21 mouse cellular contexts compared by ENCODE assay signal in the genomic region with DNA sequence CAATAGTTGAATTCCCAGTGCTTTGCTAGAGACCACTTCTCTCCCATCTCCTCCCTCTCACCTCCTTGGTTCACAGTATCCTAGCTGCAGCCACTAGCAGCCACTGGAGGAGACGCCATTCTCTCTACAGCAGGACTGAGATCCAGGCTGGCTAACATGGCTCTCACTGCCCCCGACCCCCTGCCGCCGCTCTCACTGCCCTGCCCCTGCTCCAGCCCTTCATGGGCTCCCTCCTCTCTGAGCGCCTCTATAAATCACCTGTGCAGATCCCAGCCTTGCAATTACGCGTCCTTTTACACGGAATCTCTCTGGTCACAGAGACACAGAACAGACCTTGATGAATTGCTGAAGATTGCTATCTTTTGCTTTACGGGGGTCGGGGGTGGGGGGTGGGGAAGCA. TPM values are rescaled to one million over a fixed set of nuclear protein-coding genes. Genes with fewer than 3 reads are reported as not detected.
DNase-seq lines count a peak whose midpoint lies in the region; ATAC-seq lines count a peak whose summit lies in the region.
"Had no signal": no experiment of that assay in that cellular context is flagged by ENCODE, and none has a peak within 500 bp of the region (broad histone marks: within the 10 kb centered on the region; RNA-seq: fewer than 3 reads in every experiment).

No protein-coding gene starts in this region.

- no peak for ATAC-seq in midbrain, embryonic 11.5 days (ENCODE audit: low FRiP score)
- ATAC-seq in hindbrain, embryonic 15.5 days (ENCODE audit: low FRiP score, low read depth): 0 out of 2 replicates have a peak, but pooled peaks have one; percentile 12
- no peak for ATAC-seq in midbrain, embryonic 16.5 days
- ATAC-seq in neural tube, embryonic 15.5 days (ENCODE audit: low FRiP score): peak; percentile 53; the same call in 1 of the 2 replicates
- ATAC-seq: lung, postnatal 0 days had no signal

- H3K9me3 ChIP-seq in midbrain, embryonic 10.5 days (replicated peaks): no peaks in the 10 kb centered on the region
- no peaks in the 10 kb centered on the region for H3K9me3 ChIP-seq in midbrain, embryonic 11.5 days (ENCODE audit: control insufficient read depth, low read length)
- H3K9me3 ChIP-seq in hindbrain, embryonic 15.5 days: no peaks in the 10 kb centered on the region
- H3K9me3 ChIP-seq in midbrain, embryonic 16.5 days (replicated peaks; ENCODE audit: control insufficient read depth, low read length, poor library complexity, severe bottlenecking): no peaks in the 10 kb centered on the region
- H3K9me3 ChIP-seq in neural tube, embryonic 15.5 days (replicated peaks): no peaks in the 10 kb centered on the region
- H3K9me3 ChIP-seq: embryonic facial prominence, embryonic 13.5 days had no signal

- no peak for DNase-seq in midbrain, embryonic 10.5 days (ENCODE audit: low spot score)
- DNase-seq in midbrain, embryonic 11.5 days (ENCODE audit: low spot score, missing footprints): no peak
- no peak for DNase-seq in cerebellum, postnatal 4 days (ENCODE audit: low spot score in 2 of 2)
- DNase-seq in thymus, postnatal 0 days (ENCODE audit: low spot score): no peak
- no peak for DNase-seq in thymus, postnatal 10 days (ENCODE audit: low spot score in 2 of 2)
- DNase-seq: adrenal gland, adult 2 months; cerebellum, adult 2 months; cerebellum, postnatal 36 days; gastrocnemius, postnatal 25 days; heart, adult 2 months; heart, postnatal 10 days; kidney, adult 2 months; kidney, postnatal 25 days; left cerebral cortex, postnatal 4 days; liver; spleen, adult 18-20 months had no signal

- H3K27me3 ChIP-seq in midbrain, embryonic 10.5 days (ENCODE audit: low read depth, poor library complexity, severe bottlenecking): peaks cover 60% of the 10 kb centered on the region
- peaks cover 3% of the 10 kb centered on the region; the same call in 1 of the 2 replicates for H3K27me3 ChIP-seq in midbrain, embryonic 11.5 days (ENCODE audit: control insufficient read depth, insufficient read depth, low read length)
- H3K27me3 ChIP-seq in hindbrain, embryonic 15.5 days: no peaks in the 10 kb centered on the region
- no peaks in the 10 kb centered on the region for H3K27me3 ChIP-seq in midbrain, embryonic 16.5 days (ENCODE audit: control insufficient read depth, insufficient read depth, low read depth, low read length)
- H3K27me3 ChIP-seq in neural tube, embryonic 15.5 days (replicated peaks): no peaks in the 10 kb centered on the region

- 0 out of 2 replicates have a peak overlapping the region, but pooled peaks have one; percentile 38 for H3K27ac ChIP-seq in midbrain, embryonic 10.5 days (replicated peaks)
- no peak overlapping the region for H3K27ac ChIP-seq in midbrain, embryonic 11.5 days (ENCODE audit: low read depth, low read length)
- H3K27ac ChIP-seq in hindbrain, embryonic 15.5 days (replicated peaks): 0 out of 2 replicates have a peak overlapping the region, but pooled peaks have one; percentile 30
- H3K27ac ChIP-seq in midbrain, embryonic 16.5 days (ENCODE audit: low read length): peak overlapping the region; percentile 15; the same call in 1 of the 2 replicates
- peak overlapping the region; percentile 64 for H3K27ac ChIP-seq in neural tube, embryonic 15.5 days (replicated peaks)
- H3K27ac ChIP-seq: embryonic facial prominence, embryonic 13.5 days; heart, adult 2 months had no signal

- H3K4me2 ChIP-seq in midbrain, embryonic 11.5 days: no peak overlapping the region
- H3K4me2 ChIP-seq in hindbrain, embryonic 15.5 days: no peak overlapping the region
- no peak overlapping the region for H3K4me2 ChIP-seq in midbrain, embryonic 16.5 days (ENCODE audit: low read length)
- H3K4me2 ChIP-seq in neural tube, embryonic 15.5 days: no peak overlapping the region
- H3K4me2 ChIP-seq: embryonic facial prominence, embryonic 13.5 days had no signal

- no peak overlapping the region for H3K9ac ChIP-seq in midbrain, embryonic 11.5 days (ENCODE audit: low read length)
- H3K9ac ChIP-seq in hindbrain, embryonic 15.5 days: no peak overlapping the region
- no peak overlapping the region for H3K9ac ChIP-seq in midbrain, embryonic 16.5 days (ENCODE audit: low read depth, low read length)
- H3K9ac ChIP-seq in neural tube, embryonic 15.5 days (replicated peaks): no peak overlapping the region
- H3K9ac ChIP-seq: embryonic facial prominence, embryonic 13.5 days had no signal

- 41% methylated on average over 10 of the region's 10 CpGs for WGBS in midbrain, embryonic 10.5 days
- 36% methylated on average over 10 of the region's 10 CpGs for WGBS in midbrain, embryonic 11.5 days
- WGBS in hindbrain, embryonic 15.5 days: 19% methylated on average over 10 of the region's 10 CpGs
- WGBS in midbrain, embryonic 16.5 days: 26% methylated on average over 10 of the region's 10 CpGs
- WGBS in neural tube, embryonic 15.5 days: 7% methylated on average over 10 of the region's 10 CpGs

- peaks cover 26% of the 10 kb centered on the region; the same call in 1 of the 2 replicates for H3K36me3 ChIP-seq in midbrain, embryonic 10.5 days
- no peaks in the 10 kb centered on the region for H3K36me3 ChIP-seq in midbrain, embryonic 11.5 days (ENCODE audit: control insufficient read depth, insufficient read depth, low read length)
- peaks cover 6% of the 10 kb centered on the region for H3K36me3 ChIP-seq in hindbrain, embryonic 15.5 days
- H3K36me3 ChIP-seq in midbrain, embryonic 16.5 days (ENCODE audit: control insufficient read depth, insufficient read depth, low read length): peaks cover 17% of the 10 kb centered on the region
- H3K36me3 ChIP-seq in neural tube, embryonic 15.5 days: peaks cover 33% of the 10 kb centered on the region
- H3K36me3 ChIP-seq: embryonic facial prominence, embryonic 13.5 days had no signal

- H3K4me1 ChIP-seq in midbrain, embryonic 10.5 days: peaks cover 52% of the 10 kb centered on the region
- peaks cover 18% of the 10 kb centered on the region for H3K4me1 ChIP-seq in midbrain, embryonic 11.5 days (ENCODE audit: control insufficient read depth, insufficient read depth, low read length)
- peaks cover 26% of the 10 kb centered on the region for H3K4me1 ChIP-seq in hindbrain, embryonic 15.5 days (replicated peaks)
- peaks cover 21% of the 10 kb centered on the region for H3K4me1 ChIP-seq in midbrain, embryonic 16.5 days (ENCODE audit: control insufficient read depth, insufficient read depth, low read length)
- peaks cover 45% of the 10 kb centered on the region for H3K4me1 ChIP-seq in neural tube, embryonic 15.5 days

- H3K4me3 ChIP-seq in midbrain, embryonic 10.5 days: no peak overlapping the region
- no peak overlapping the region for H3K4me3 ChIP-seq in midbrain, embryonic 11.5 days (ENCODE audit: low read depth, low read length)
- H3K4me3 ChIP-seq in hindbrain, embryonic 15.5 days: no peak overlapping the region
- no peak overlapping the region for H3K4me3 ChIP-seq in midbrain, embryonic 16.5 days (ENCODE audit: low read depth, low read length)
- no peak overlapping the region for H3K4me3 ChIP-seq in neural tube, embryonic 15.5 days (replicated peaks)
- H3K4me3 ChIP-seq: embryonic facial prominence, embryonic 13.5 days; heart, adult 2 months had no signal

RNA-seq across cellular contexts. Expression of gene Serpinh1, which starts 28.2 kb away (rescaled TPM):
- 789 and 882 TPM in 2 replicates for polyA plus RNA-seq in midbrain, embryonic 10.5 days (2016; fragmentation: Nextera tagmentation; extraction: Ambion mirVana)
- polyA plus RNA-seq in midbrain, embryonic 11.5 days (2014; fragmentation: Nextera tagmentation; extraction: Ambion mirVana): 202 and 210 TPM in 2 replicates
- polyA plus RNA-seq in hindbrain, embryonic 15.5 days (2015; fragmentation: Nextera tagmentation; extraction: Ambion mirVana): 286 and 303 TPM in 2 replicates
- 185 and 203 TPM in 2 replicates for polyA plus RNA-seq in midbrain, embryonic 16.5 days (2015; fragmentation: Nextera tagmentation; extraction: Ambion mirVana)
- polyA plus RNA-seq in neural tube, embryonic 15.5 days (2015; fragmentation: Nextera tagmentation; extraction: Ambion mirVana): 332 and 435 TPM in 2 replicates
- polyA plus RNA-seq in thymus, postnatal 0 days (2015; fragmentation: Nextera tagmentation; extraction: Ambion mirVana): 73.2 and 96.8 TPM in 2 replicates

RNA-seq across cellular contexts. Expression of gene Gdpd5, which starts 56.4 kb away (rescaled TPM):
- 23.5 and 28.2 TPM in 2 replicates for polyA plus RNA-seq in midbrain, embryonic 10.5 days (2016; fragmentation: Nextera tagmentation; extraction: Ambion mirVana)
- 16.2 and 16.7 TPM in 2 replicates for polyA plus RNA-seq in midbrain, embryonic 11.5 days (2014; fragmentation: Nextera tagmentation; extraction: Ambion mirVana)
- 43.8 and 49.3 TPM in 2 replicates for polyA plus RNA-seq in hindbrain, embryonic 15.5 days (2015; fragmentation: Nextera tagmentation; extraction: Ambion mirVana)
- polyA plus RNA-seq in midbrain, embryonic 16.5 days (2015; fragmentation: Nextera tagmentation; extraction: Ambion mirVana): 45.0 and 55.6 TPM in 2 replicates
- polyA plus RNA-seq in neural tube, embryonic 15.5 days (2015; fragmentation: Nextera tagmentation; extraction: Ambion mirVana): 41.2 and 45.7 TPM in 2 replicates
- polyA plus RNA-seq in thymus, postnatal 0 days (2015; fragmentation: Nextera tagmentation; extraction: Ambion mirVana): 2.9 and 3.1 TPM in 2 replicates

RNA-seq across cellular contexts. Expression of gene Map6, which starts 57.6 kb away (rescaled TPM):
- polyA plus RNA-seq in midbrain, embryonic 10.5 days (2016; fragmentation: Nextera tagmentation; extraction: Ambion mirVana): 27.9 and 39.5 TPM in 2 replicates
- 38.8 and 43.1 TPM in 2 replicates for polyA plus RNA-seq in midbrain, embryonic 11.5 days (2014; fragmentation: Nextera tagmentation; extraction: Ambion mirVana)
- polyA plus RNA-seq in hindbrain, embryonic 15.5 days (2015; fragmentation: Nextera tagmentation; extraction: Ambion mirVana): 139 and 155 TPM in 2 replicates
- 140 and 155 TPM in 2 replicates for polyA plus RNA-seq in midbrain, embryonic 16.5 days (2015; fragmentation: Nextera tagmentation; extraction: Ambion mirVana)
- polyA plus RNA-seq in neural tube, embryonic 15.5 days (2015; fragmentation: Nextera tagmentation; extraction: Ambion mirVana): 120 and 146 TPM in 2 replicates
- polyA plus RNA-seq in thymus, postnatal 0 days (2015; fragmentation: Nextera tagmentation; extraction: Ambion mirVana): 0.35 and 0.84 TPM in 2 replicates

Comparison
In these comparisons a context has a peak if more than half of its experiments do, and no peak if none do; other contexts are left out.
1. ATAC-seq: peak in hindbrain, embryonic 15.5 days (single experiment) and neural tube, embryonic 15.5 days (single experiment); none in midbrain, embryonic 11.5 days (single experiment) and midbrain, embryonic 16.5 days (single experiment).
2. RNA of gene Map6, which starts 57.6 kb away (polyA plus RNA-seq): 139 to 155 TPM in hindbrain, embryonic 15.5 days, 120 to 146 TPM in neural tube, embryonic 15.5 days, 140 to 155 TPM in midbrain, embryonic 16.5 days, 38.8 to 43.1 TPM in midbrain, embryonic 11.5 days and 27.9 to 39.5 TPM in midbrain, embryonic 10.5 days; 0.35 to 0.84 TPM in thymus, postnatal 0 days; every median in the first group is over 10 times any median in the second.